Mouse (Mus musculus) neural tube, embryonic 15.5 days (tissue): ENCODE results near the gene Gsdme. TPM values are rescaled to one million over a fixed set of nuclear protein-coding genes. Genes with fewer than 3 reads are reported as not detected.

ENCODE experiments used
- ATAC-seq: fragments of 200-750 bp; cut with Nextera tagmentation; 2 replicates; pipeline ENCODE4 v1.8.0; 2017; ENCODE audit warnings: mild to moderate bottlenecking, moderate TSS enrichment, moderate library complexity; ENCODE audit not compliant: low FRiP score
- H3K27ac ChIP-seq: fragments of 300-500 bp; sonication (generic); replicated peaks from 2 replicates; pipeline ENCODE4 v1.5.1; 2015; ENCODE audit warnings: mild to moderate bottlenecking, inconsistent platforms
- H3K27me3 ChIP-seq: fragments of 300-500 bp; sonication (generic); replicated peaks from 2 replicates; pipeline ENCODE4 v1.6.1; 2015; ENCODE audit warnings: inconsistent platforms
- H3K36me3 ChIP-seq: fragments of 300-500 bp; sonication (generic); 2 replicates; pipeline ENCODE4 v1.6.1; 2015; ENCODE audit warnings: inconsistent platforms
- H3K4me1 ChIP-seq: fragments of 300-500 bp; sonication (generic); 2 replicates; pipeline ENCODE4 v1.6.1; 2015; ENCODE audit warnings: inconsistent platforms
- H3K4me2 ChIP-seq: fragments of 300-500 bp; sonication (generic); 2 replicates; pipeline ENCODE4 v1.6.1; 2015; ENCODE audit warnings: inconsistent platforms, mild to moderate bottlenecking, moderate library complexity
- H3K4me3 ChIP-seq: fragments of 300-500 bp; sonication (generic); replicated peaks from 2 replicates; pipeline ENCODE4 v1.5.1; 2015; ENCODE audit warnings: mild to moderate bottlenecking, inconsistent platforms
- H3K9ac ChIP-seq: fragments of 300-500 bp; sonication (generic); replicated peaks from 2 replicates; pipeline ENCODE4 v1.6.1; 2015; ENCODE audit warnings: mild to moderate bottlenecking, inconsistent platforms
- H3K9me3 ChIP-seq: fragments of 300-500 bp; sonication (generic); replicated peaks from 2 replicates; pipeline ENCODE4 v1.6.1; 2016; ENCODE audit warnings: inconsistent platforms
- WGBS: fragments of 180-500 bp; shearing (Covaris S2); methylation state at CpG from one replicate; pipeline ENCODE4 v1.1.7; 2015; ENCODE audit warnings: mixed read lengths; 5-methylcytosine and 5-hydroxymethylcytosine counted together
- polyA plus RNA-seq: library from polyadenylated mRNA; unstranded; fragments of >200 nt; fragmentation: Nextera tagmentation; extraction: Ambion mirVana; gene quantifications from 2 replicates; pipeline ENCODE4 v1.2.1, GENCODE M21; 2015

Gene Gsdme
- polyA plus RNA-seq, 1 experiment from 2014 or later: 86.0 TPM

- H3K27me3 ChIP-seq: no peaks in the 10 kb centered on the region
- no peak overlapping the region for H3K9ac ChIP-seq
- no peaks in the 10 kb centered on the region for H3K36me3 ChIP-seq
- H3K9me3 ChIP-seq: no peaks in the 10 kb centered on the region
- no peak for ATAC-seq
- no peak overlapping the region for H3K4me3 ChIP-seq
- WGBS: 87% methylated on average over 3 of the region's 3 CpGs
- H3K27ac ChIP-seq: no peak overlapping the region
- H3K4me2 ChIP-seq: no peak overlapping the region
- H3K4me1 ChIP-seq: no peaks in the 10 kb centered on the region
These were observed 23.2 kb upstream of the Gsdme start for GRCm38 (mm10) chr6:50286881-50287280.

GRCm38 (mm10) chr6:50279642-50280041 lies 16.0 kb upstream of the Gsdme start:
- no peak for ATAC-seq
- WGBS: 91% methylated on average over 7 of the region's 7 CpGs
- H3K4me1 ChIP-seq: no peaks in the 10 kb centered on the region

GRCm38 (mm10) chr6:50273947-50274346 lies 10.3 kb upstream of the Gsdme start:
- Histone ChIP-seq H3K27ac (no peak overlapping the region), H3K4me1 (no peaks in the 10 kb centered on the region), H3K27me3 (no peaks in the 10 kb centered on the region), H3K4me2 (no peak overlapping the region), H3K36me3 (no peaks in the 10 kb centered on the region), H3K4me3 (no peak overlapping the region), H3K9ac (no peak overlapping the region), H3K9me3 (no peaks in the 10 kb centered on the region)
- ATAC-seq: no peak
- 70% methylated on average over 4 of the region's 4 CpGs for WGBS

More at GRCm38 (mm10) chr6:50279642-50280041, 16.0 kb upstream of the Gsdme start:
- Histone ChIP-seq H3K36me3 (no peaks in the 10 kb centered on the region), H3K27ac (no peak overlapping the region), H3K9me3 (no peaks in the 10 kb centered on the region), H3K4me3 (no peak overlapping the region), H3K4me2 (no peak overlapping the region), H3K9ac (no peak overlapping the region), H3K27me3 (no peaks in the 10 kb centered on the region)

- H3K9me3 ChIP-seq: no peaks in the 10 kb centered on the region
- ATAC-seq: no peak
These were observed 9.8 kb upstream of the Gsdme start for GRCm38 (mm10) chr6:50273416-50273815.

GRCm38 (mm10) chr6:50262310-50262709 lies 1.4 kb downstream of the Gsdme start:
- Histone ChIP-seq H3K27ac (peak overlapping the region; percentile 84), H3K27me3 (no peaks in the 10 kb centered on the region), H3K4me2 (peak overlapping the region; percentile 73), H3K9me3 (no peaks in the 10 kb centered on the region), H3K9ac (peak overlapping the region; percentile 74), H3K4me1 (peaks cover 33% of the 10 kb centered on the region), H3K4me3 (peak overlapping the region; percentile 53), H3K36me3 (no peaks in the 10 kb centered on the region)
- peak; percentile 5; the same call in 1 of the 2 replicates for ATAC-seq
- 25% methylated on average over 7 of the region's 7 CpGs for WGBS

More at GRCm38 (mm10) chr6:50273416-50273815, 9.8 kb upstream of the Gsdme start:
- 74% methylated on average over 1 of the region's 1 CpGs for WGBS
- Histone ChIP-seq H3K9ac (no peak overlapping the region), H3K27me3 (no peaks in the 10 kb centered on the region), H3K4me3 (no peak overlapping the region), H3K27ac (no peak overlapping the region), H3K4me2 (no peak overlapping the region), H3K4me1 (no peaks in the 10 kb centered on the region), H3K36me3 (no peaks in the 10 kb centered on the region)

- Histone ChIP-seq H3K4me3 (peak overlapping the region; percentile 53), H3K27me3 (no peaks in the 10 kb centered on the region), H3K27ac (peak overlapping the region; percentile 84), H3K9ac (peak overlapping the region; percentile 74), H3K9me3 (no peaks in the 10 kb centered on the region), H3K4me1 (peaks cover 33% of the 10 kb centered on the region), H3K4me2 (peak overlapping the region; percentile 73), H3K36me3 (no peaks in the 10 kb centered on the region)
- no peak; the same call in 1 of the 2 replicates for ATAC-seq
- 0% methylated on average over 6 of the region's 6 CpGs for WGBS
These were observed 1.8 kb downstream of the Gsdme start for GRCm38 (mm10) chr6:50261922-50262261.

GRCm38 (mm10) chr6:50261201-50261921 lies 2.3 kb downstream of the Gsdme start:
- peak overlapping the region; percentile 74 for H3K9ac ChIP-seq
- WGBS: 3% methylated on average over 35 of the region's 35 CpGs
- H3K27ac ChIP-seq: peak overlapping the region; percentile 84
- peak overlapping the region; percentile 73 for H3K4me2 ChIP-seq
- no peaks in the 10 kb centered on the region for H3K36me3 ChIP-seq
- H3K9me3 ChIP-seq: no peaks in the 10 kb centered on the region
- H3K27me3 ChIP-seq: no peaks in the 10 kb centered on the region
- H3K4me3 ChIP-seq: peak overlapping the region; percentile 53
- ATAC-seq: peak; percentile 90
- H3K4me1 ChIP-seq: peaks cover 33% of the 10 kb centered on the region

- WGBS: 69% methylated on average over 5 of the region's 5 CpGs
- no peaks in the 10 kb centered on the region for H3K9me3 ChIP-seq
- H3K36me3 ChIP-seq: 0 out of 2 replicates have a peak, but pooled peaks cover 6% of the 10 kb centered on the region
- no peak for ATAC-seq
- no peak overlapping the region for H3K4me2 ChIP-seq
- peaks cover 28% of the 10 kb centered on the region for H3K4me1 ChIP-seq
- no peak overlapping the region for H3K9ac ChIP-seq
- H3K27ac ChIP-seq: no peak overlapping the region
- H3K4me3 ChIP-seq: no peak overlapping the region
- no peaks in the 10 kb centered on the region for H3K27me3 ChIP-seq
These were observed 8.3 kb downstream of the Gsdme start for GRCm38 (mm10) chr6:50255356-50255755.

- H3K9me3 ChIP-seq: no peaks in the 10 kb centered on the region
- peaks cover 22% of the 10 kb centered on the region for H3K4me1 ChIP-seq
- H3K4me2 ChIP-seq: no peak overlapping the region
- H3K4me3 ChIP-seq: no peak overlapping the region
- no peak for ATAC-seq
- no peaks in the 10 kb centered on the region for H3K27me3 ChIP-seq
- no peak overlapping the region for H3K27ac ChIP-seq
- no peak overlapping the region for H3K9ac ChIP-seq
- 0 out of 2 replicates have a peak, but pooled peaks cover 6% of the 10 kb centered on the region for H3K36me3 ChIP-seq
- WGBS: 75% methylated on average over 10 of the region's 10 CpGs
These were observed 8.9 kb downstream of the Gsdme start for GRCm38 (mm10) chr6:50254723-50255184.

GRCm38 (mm10) chr6:50252690-50253089 lies 11.0 kb downstream of the Gsdme start:
- Histone ChIP-seq H3K9ac (no peak overlapping the region), H3K36me3 (peaks cover 6% of the 10 kb centered on the region; the same call in 1 of the 2 replicates), H3K4me1 (0 out of 2 replicates have a peak, but pooled peaks cover 11% of the 10 kb centered on the region), H3K4me3 (no peak overlapping the region), H3K4me2 (no peak overlapping the region), H3K9me3 (no peaks in the 10 kb centered on the region), H3K27me3 (no peaks in the 10 kb centered on the region), H3K27ac (no peak overlapping the region)
- 74% methylated on average over 5 of the region's 5 CpGs for WGBS
- ATAC-seq: no peak

GRCm38 (mm10) chr6:50247791-50248190 lies 15.9 kb downstream of the Gsdme start:
- 93% methylated on average over 4 of the region's 4 CpGs for WGBS

GRCm38 (mm10) chr6:50247356-50247755 lies 16.3 kb downstream of the Gsdme start:
- Histone ChIP-seq H3K4me3 (no peak overlapping the region), H3K4me2 (no peak overlapping the region), H3K27ac (no peak overlapping the region), H3K4me1 (no peaks in the 10 kb centered on the region), H3K36me3 (peaks cover 9% of the 10 kb centered on the region), H3K27me3 (no peaks in the 10 kb centered on the region), H3K9ac (no peak overlapping the region), H3K9me3 (no peaks in the 10 kb centered on the region)
- ATAC-seq: no peak
- whole genome bisulfite sequencing: 83% methylated on average over 2 of the region's 2 CpGs

More at GRCm38 (mm10) chr6:50247791-50248190, 15.9 kb downstream of the Gsdme start:
- no peak overlapping the region for H3K4me3 ChIP-seq
- H3K36me3 ChIP-seq: peaks cover 9% of the 10 kb centered on the region
- no peaks in the 10 kb centered on the region for H3K27me3 ChIP-seq
- no peak overlapping the region for H3K4me2 ChIP-seq
- 0 out of 2 replicates have a peak, but pooled peaks cover 3% of the 10 kb centered on the region for H3K4me1 ChIP-seq
- ATAC-seq: no peak
- H3K9ac ChIP-seq: no peak overlapping the region
- H3K9me3 ChIP-seq: no peaks in the 10 kb centered on the region
- no peak overlapping the region for H3K27ac ChIP-seq
